Mouse (Mus musculus): ENCODE results near the gene Sc5d.

- TF ChIP-seq CTCF (IDR thresholded peaks at IDR 0.05; ENCODE audit: borderline replicate concordance, insufficient read depth, low read length) (no peak), POLR2A (IDR thresholded peaks at IDR 0.05; ENCODE audit: low read depth, low read length) (no peak)
Observed at GRCm38 (mm10) chr9:42263709-42264111, 346 bp downstream of the Sc5d start.

Measured in embryonic fibroblast, embryonic 13.5 days (primary cell).